Mouse (Mus musculus): ENCODE results near the gene Fam3c. TPM values are rescaled to one million over a fixed set of nuclear protein-coding genes. Genes with fewer than 3 reads are reported as not detected.

Fam3c gene
- 10 to 100 TPM; 59.4 to 63.4 TPM for total RNA-seq (2021)
- long read RNA-seq, experiment 1, transcript Fam3c-205 (10 exons, 2,826 nt) = major isoform, 47 of 65 reads
- long read RNA-seq, experiment 1, partial matches to known transcripts = 5 of 65 reads
- long read RNA-seq, experiment 1, other reads (novel, unspliced or antisense) = 13 of 65 reads
- long read RNA-seq, experiment 2, transcript Fam3c-205 (10 exons, 2,826 nt) = major isoform, 73 of 95 reads
- long read RNA-seq, experiment 2, partial matches to known transcripts = 4 of 95 reads
- long read RNA-seq, experiment 2, other reads (novel, unspliced or antisense) = 17 of 95 reads

- peak; percentile 97 for DNase-seq (ENCODE audit: low spot score in 2 of 2)
These were observed at the start of gene Fam3c for GRCm38 (mm10) chr6:22356086-22356507. Fam3c (minus strand) TSS chr6:22356243.

- no peak for DNase-seq (ENCODE audit: low spot score in 2 of 2)
These were observed 49.0 kb upstream of the Fam3c start for GRCm38 (mm10) chr6:22405021-22405420.

DNA sequence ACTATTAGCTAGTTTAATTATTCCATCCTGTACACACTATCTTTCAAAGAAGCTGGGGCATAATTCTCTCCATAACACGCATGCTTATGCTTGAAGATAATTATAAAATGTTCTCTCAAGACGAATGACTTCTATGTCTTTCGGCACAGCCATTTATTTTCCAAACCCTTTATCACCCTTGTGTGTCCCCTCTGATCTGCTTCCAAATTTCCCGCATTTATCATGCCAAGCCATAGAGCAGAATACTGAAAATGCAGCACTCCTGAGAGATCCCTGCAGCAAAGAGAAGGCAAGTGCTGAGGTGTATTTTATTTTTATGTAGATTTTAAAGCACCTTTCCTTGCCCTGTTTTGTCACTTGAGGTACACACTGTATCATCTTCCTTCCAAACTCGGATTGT is 47.7 kb upstream of the Fam3c start:
- no peak for DNase-seq (ENCODE audit: low spot score in 2 of 2)

GRCm38 (mm10) chr6:22403317-22403716 is 47.3 kb upstream of the Fam3c start:
- DNase-seq (ENCODE audit: low spot score in 2 of 2) = no peak

DNA sequence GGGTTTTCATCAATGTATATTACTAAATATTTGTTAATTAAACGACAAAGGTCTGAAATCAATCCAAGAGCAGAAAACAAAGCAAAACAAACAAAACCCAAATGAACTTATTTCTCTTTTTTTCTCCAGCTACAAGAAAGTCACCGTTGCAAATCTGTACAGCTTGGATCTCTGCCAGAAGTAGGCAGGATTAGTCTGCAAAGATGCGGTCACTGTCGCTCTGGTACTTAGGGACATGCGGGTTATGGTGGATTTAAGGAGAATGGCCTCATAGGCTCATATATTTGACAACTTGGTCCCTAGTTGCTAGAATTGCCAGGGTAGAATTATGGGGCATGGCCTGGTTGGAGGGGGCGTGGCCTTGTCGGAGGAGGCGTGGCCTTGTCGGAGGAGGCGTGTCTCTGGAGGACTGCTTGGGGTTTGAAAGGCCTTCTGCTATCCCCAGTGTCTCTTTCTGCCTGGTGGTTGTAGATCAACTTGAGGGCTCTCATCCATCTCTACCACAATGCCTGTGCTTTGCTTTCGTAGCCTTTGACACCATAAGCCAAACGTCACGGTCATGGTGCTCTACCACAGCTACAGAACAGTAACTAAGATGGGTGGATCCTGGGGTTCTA is 46.6 kb upstream of the Fam3c start:
- DNase-seq (ENCODE audit: low spot score in 2 of 2) = no peak

GRCm38 (mm10) chr6:22402037-22402436 is 46.0 kb upstream of the Fam3c start:
- DNase-seq (ENCODE audit: low spot score in 2 of 2) = no peak

GRCm38 (mm10) chr6:22398079-22398774 is 42.2 kb upstream of the Fam3c start:
- DNase-seq (ENCODE audit: low spot score in 2 of 2) = no peak

- no peak for DNase-seq (ENCODE audit: low spot score in 2 of 2)
These were observed 39.2 kb upstream of the Fam3c start for GRCm38 (mm10) chr6:22395207-22395606.

- DNase-seq (ENCODE audit: low spot score in 2 of 2) = no peak
These were observed 34.8 kb upstream of the Fam3c start for GRCm38 (mm10) chr6:22390654-22391365.

GRCm38 (mm10) chr6:22385254-22385870 is 29.3 kb upstream of the Fam3c start:
- DNase-seq (ENCODE audit: low spot score in 2 of 2) = no peak

DNA sequence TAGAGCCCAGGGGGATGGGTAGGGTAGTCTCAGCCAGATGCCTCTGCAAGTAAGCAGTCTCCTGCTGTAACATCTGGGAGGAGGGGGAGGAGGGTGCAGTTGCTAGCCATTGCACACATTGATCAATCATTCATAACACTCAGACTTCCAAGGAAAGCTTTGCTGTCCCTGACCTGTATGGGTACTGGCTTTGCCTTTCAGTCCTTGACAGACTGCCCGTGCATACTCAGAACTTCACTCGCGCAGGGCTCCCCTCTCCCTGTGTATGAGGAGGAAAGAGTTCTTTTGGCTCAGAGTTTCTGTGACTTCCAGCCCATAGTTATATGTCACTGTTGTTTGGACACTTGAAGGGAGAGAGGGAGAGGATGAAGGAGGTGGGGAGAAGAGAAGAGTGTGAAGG is 24.2 kb upstream of the Fam3c start:
- no peak for DNase-seq (ENCODE audit: low spot score in 2 of 2)

DNA sequence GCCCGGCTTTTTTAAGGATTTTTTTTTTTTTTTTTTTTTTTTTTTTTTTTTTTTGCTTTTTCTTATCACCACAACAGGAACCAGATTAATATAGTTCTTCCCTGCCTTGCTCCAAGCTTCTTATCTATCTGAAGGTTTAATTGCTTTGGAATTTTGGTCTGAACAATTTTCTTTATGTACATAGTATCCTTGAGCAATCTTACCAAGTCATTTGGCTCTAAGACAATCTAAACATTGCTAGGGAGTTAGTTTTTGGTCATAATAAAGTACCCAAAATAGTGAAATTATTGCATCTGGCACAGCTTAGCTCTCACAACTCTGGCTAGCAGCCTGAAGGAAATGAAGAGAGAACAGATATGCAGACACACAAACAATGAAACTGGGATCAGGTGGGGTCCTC is 23.8 kb upstream of the Fam3c start:
- DNase-seq (ENCODE audit: low spot score in 2 of 2) = no peak

GRCm38 (mm10) chr6:22378462-22378861 is 22.4 kb upstream of the Fam3c start:
- DNase-seq (ENCODE audit: low spot score in 2 of 2) = no peak

- no peak for DNase-seq (ENCODE audit: low spot score in 2 of 2)
These were observed 18.7 kb upstream of the Fam3c start for GRCm38 (mm10) chr6:22374791-22375190.

DNA sequence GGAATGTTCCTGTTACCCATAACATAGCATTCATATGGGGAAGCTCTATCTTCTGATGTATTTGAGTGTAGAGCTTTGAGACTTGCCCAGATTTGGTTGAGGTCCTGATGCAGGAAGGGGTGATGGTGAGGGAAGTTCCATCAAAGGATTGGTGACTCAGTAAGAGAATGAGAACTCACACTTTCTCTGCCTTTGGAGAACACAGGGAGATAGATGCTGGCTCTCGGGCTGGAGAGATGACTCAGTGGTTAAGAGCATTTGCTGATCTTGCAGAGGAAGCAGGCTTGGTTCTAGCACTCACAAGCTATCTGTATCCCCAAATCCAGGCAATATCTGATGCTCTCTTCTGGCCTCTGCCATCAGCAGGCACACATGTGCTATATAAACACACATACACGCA is 17.4 kb upstream of the Fam3c start:
- no peak for DNase-seq (ENCODE audit: low spot score in 2 of 2)

GRCm38 (mm10) chr6:22366977-22367376 is 10.9 kb upstream of the Fam3c start:
- no peak for DNase-seq (ENCODE audit: low spot score in 2 of 2)

GRCm38 (mm10) chr6:22363590-22363989 is 7.5 kb upstream of the Fam3c start:
- no peak for DNase-seq (ENCODE audit: low spot score in 2 of 2)

DNA sequence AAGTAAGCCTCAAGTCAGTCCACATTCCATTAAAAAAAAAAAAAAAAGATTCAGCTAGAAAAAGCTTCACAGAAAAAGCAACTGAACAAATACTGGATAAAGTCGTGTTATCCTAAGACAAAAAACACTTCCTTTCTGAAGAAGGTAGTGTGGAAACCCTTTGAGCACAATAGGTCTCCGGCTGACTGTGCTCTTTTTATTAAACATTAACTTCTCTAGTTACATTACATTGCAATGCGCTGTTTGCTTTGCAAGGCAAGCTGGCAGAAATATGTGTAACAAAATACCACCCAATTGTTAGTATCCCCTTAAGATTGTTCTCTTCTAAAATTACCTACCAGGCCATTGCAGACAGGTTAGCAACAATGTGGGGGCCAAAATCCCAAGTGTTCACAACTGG is 5.9 kb upstream of the Fam3c start:
- no peak for DNase-seq (ENCODE audit: low spot score in 2 of 2)

DNA sequence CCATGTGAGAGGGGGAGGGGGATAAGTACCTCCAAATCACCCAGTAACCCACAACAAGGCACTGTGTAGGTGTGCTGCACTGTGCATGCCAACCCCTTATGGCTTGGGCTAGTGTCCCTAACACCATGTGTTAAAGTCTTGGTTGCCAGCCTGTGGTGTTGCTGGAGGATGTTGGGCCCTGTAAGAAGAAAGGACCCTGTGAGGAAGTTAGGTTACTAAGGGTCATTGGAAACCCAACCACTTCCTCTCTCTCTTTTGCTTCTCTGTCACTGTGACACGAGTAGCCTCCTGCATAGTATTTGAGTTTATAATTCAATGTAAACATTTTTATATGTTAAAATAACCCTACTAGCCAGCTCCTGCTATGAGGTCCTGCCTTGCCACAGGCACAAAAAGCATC is 3.0 kb upstream of the Fam3c start:
- no peak for DNase-seq (ENCODE audit: low spot score in 2 of 2)

- no peak for DNase-seq (ENCODE audit: low spot score in 2 of 2)
These were observed 1.3 kb upstream of the Fam3c start for GRCm38 (mm10) chr6:22357351-22357750.

DNA sequence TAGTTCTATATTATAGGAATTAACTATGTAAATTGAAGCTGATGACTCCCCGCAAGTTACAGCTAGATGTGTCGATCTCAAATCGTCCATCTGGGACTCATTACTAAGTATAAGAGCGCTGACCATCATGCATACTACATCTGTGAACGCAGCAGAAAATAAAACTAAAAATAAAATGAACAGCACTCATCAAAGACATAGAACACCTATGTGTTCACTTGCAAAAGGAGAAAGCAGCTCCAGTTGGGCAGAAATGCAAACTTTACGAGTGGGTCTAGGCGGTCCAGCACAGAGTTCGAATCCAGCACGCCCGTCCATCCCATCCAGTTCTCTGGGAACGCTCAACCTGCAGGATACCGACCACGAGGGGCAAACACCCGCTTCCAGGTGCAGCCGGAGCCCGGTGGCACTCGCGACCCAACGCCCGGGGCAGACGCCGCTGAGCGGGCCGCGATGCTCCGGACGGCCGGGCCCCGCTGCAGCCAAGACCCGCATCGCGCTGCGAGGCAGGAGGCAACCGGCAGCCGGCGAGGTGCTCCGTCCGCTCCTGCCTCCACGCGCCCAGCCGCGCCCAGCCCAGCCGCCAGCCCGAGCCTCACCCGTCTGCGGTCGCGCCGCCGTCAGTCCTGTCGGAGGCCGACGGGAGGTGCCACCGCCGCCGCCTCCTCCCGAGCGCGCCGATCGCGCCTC is 502 bp downstream of the Fam3c start:
- DNase-seq (ENCODE audit: low spot score in 2 of 2) = no peak
